Mouse (Mus musculus): ENCODE results near the gene Sirpb1b.
"Not testable (repeated sequence)": the region's sequence is repeated elsewhere in the genome, so short reads cannot be mapped to it uniquely, and the experiment has no call there.

Gene Sirpb1b

DNA sequence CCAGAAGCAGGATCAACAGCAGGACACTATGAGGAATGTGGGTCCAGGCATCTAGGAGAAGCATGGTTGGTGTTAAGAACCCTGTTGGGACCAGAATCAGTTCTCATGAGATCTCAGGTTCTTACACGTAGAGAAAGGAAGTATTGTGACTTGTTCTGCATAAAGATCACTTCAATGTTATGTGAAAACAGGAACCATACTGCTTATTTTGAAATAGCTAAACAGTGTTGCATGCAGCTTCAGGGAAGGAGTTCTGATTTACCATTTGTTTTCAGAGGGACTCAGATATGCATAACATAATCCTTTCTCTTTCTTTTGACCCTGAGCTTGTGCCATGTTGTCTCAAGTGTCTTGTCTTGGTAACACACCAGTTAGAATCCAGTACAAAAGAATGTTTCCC, at the start of gene Sirpb1b:
Gene Sirpb1b, minus strand, starts transcription at position 179 of the 400 bp plus-strand sequence.
- not testable (repeated sequence) for DNase-seq (ENCODE audit: low spot score)

DNA sequence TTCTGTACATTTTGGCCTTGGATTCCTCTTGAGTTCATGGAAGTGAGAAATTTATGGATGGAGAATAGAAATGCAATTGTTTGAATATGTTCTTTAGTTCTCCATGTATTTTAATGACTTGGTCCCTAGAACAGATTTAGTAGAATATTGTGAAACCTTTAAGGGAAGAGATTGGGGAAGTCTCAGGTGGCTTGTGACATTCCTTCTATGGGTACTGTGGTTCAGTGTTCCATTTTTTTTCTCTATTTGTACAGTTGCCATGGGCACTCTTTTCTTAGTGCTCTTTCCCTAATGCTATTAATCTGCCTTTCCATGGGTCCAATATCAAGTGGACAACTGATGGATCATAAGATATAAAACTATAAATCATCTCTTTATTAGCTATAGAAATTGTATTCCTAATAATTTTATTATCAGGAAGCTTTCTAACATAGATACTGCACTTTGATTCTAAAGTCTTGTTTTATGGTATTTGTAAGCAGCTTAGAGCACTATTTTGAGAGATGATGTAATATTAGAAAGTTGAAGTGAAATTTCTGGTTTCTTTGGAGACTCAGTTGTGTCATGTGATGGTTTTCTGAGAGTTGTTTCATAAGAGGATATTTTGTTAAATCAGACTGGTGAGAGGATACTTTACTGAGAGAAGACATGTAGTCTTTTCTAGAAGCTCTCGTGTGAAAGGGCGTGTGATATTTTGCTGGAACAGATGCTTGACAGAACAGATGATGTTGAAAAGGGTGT, 15.7 kb upstream of the Sirpb1b start:
- DNase-seq (ENCODE audit: low spot score) = not testable (repeated sequence)

DNA sequence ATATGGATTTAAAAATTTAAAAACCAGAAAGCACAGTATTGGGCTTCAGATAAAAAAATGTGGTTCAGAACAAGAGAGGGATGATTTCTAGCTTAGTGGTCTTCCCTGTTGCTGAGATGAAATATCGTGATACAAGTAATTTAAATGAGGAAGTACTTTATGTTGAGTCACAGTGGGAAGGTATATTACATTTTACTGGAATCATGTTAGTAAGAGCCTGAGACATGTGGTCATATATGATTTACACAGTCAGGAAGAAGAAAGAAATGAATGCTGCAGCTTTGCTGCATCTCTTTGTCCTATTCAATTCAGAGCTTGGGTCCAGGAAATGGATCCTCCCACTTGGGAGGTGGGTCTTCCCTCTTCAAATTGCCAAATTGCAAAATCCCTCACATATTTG, 11.8 kb upstream of the Sirpb1b start:
- DNase-seq (ENCODE audit: low spot score) = not testable (repeated sequence)

DNA sequence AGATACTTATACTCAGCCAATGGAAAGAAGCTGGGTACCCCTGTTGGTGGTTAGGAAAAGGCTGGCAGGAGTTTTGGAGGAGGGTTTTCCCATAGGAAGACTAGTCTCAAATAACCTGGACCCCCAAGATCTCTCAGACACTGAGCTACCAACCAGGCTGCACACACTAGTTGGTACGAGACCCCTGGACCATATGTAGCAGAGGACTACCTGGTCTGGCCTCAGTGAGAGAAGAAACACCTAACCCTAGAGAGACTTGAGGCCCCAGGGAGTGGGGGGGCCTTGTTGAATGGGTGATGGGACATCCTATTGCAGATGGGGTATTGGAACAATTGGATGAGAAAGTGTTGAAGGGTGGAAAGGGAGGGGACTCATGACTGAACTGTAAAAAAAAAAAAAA, 8.6 kb upstream of the Sirpb1b start:
- DNase-seq (ENCODE audit: low spot score) = no peak

DNA sequence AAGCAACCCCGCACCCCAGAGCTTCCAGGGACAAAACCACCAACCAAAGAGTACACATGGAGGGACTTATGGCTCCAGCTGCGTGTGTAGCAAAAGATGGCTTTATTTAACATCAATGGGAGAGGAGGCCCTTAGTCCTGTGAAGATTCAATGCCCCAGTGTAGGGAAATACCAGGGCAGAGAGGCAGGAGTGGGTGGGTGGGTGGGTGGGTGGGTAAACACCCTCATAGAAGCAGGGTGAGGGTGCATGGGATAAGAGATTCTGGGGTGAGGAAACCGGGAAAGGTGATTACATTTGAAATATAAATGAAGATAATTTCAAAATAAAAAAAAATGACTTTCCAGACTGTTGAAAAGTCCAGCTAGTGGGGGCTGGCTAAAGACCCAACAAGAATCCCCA, 8.1 kb upstream of the Sirpb1b start:
- not testable (repeated sequence) for DNase-seq (ENCODE audit: low spot score)

DNA sequence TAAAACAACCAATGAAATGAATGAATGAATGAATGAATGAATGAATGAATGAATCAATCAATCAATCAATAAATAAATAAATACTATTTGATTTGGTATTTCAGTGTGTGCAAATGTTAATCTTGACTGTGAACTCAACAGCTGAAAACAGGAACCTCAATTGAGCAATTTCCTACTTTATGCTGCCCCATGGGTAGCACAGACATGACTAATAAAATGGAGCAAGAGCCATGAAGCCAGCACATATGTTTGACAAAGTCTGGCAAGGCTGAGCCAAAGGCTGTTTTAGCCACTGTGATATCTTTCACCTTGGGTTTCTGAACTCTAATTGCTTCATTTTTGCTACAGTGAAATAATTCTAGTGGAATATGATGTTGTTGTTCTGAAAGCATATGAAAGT, 1.6 kb upstream of the Sirpb1b start:
- not testable (repeated sequence) for DNase-seq (ENCODE audit: low spot score)

DNA sequence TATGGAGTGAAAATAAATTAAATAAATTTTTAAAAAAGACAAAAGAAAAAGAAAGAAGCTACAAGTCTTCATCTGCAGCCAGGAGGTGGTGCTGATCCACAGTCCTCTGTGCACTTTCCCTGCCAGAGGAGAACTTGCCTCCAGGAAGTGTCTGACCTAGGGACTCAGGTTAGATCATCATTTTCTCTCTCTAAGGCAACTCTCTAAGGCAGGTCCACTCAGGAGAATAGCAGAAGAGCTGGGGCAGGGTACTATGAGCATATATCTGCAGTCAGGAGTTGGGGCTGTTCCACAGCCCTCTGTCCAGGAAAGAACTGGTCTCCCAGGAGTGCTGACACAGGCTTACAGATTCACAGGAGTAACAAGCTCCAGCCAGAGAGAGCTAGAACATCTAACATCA, 46.3 kb downstream of the Sirpb1b start:
- DNase-seq (ENCODE audit: low spot score) = no peak

DNA sequence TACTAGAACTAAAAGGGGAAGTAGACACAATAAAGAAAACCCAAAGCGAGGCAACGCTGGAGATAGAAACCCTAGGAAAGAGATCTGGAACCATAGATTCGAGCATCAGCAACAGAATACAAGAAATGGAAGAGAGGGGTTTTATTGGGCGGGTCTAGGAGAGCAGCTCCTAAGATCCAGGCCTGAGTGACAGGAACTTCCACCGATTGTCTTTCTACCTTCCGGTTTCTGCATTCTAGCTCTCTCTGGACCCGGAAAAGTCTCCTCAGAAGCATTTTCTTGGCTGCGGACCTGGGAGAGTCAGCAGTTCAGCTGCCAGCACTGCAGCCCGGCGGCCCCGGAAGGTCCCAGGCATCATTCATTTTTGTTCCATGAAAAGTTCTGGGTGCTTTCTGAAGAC, 61.3 kb downstream of the Sirpb1b start:
- not testable (repeated sequence) for DNase-seq (ENCODE audit: low spot score)

DNA sequence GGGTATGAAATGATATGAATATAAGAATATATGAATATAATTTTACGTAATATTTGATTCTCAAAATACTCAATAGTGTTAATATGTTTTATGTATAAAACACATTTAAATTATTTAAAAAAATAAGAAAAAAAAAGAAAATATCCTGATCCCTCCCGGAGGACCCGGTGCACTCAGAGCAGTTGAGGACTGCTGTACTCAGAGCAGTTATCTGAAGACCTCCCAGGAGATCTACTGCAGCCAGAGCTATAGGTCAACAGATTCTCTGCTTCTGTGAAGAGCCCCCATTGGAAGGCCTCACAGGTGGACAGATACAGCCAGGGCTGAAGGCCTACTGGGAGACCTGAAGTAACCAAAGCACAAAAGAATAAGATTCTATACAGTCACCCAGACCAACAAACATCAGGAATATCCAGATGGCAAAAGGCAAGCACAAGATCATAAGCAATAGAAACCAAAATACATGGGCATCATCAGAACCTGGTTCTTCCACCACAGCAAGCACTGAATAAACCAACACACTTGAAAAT, 67.0 kb downstream of the Sirpb1b start:
- not testable (repeated sequence) for DNase-seq (ENCODE audit: low spot score)

DNA sequence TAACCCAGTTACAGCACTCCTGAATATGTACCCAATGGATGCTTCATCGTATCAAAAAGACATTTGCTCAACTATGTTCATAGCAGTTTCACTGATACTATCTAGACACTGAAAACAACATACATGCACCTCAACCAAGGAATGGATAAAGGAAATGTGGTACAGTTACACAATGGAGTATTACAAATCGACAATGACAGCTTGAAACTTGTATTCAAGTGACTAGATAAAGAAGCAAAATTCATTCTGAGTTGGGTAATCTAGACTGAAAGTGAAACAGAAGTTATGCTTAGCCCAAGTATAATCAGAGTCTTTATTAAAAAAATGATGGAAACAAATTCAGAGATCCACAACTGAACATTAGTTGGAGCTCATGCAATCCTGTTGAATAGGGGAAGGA, 100.0 kb downstream of the Sirpb1b start:
- DNase-seq (ENCODE audit: low spot score) = not testable (repeated sequence)

DNA sequence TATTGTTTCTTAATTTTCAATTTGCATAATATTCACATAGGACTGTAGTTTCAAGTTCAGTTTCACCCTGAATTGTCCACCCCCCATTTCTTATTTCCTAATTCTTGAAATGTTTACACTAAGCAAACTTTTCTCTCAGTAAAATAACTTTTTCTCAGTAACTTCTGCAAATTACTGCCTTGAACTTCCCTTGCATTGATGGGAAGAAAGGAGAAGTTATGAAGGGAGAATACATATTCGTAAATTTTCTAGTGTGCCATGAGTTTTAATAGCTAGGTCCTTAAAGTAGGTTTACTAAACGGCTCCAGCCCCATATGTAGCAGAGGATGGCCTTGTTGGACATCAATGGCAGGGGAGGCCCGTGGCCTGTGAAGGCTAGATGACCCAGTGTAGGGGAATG, 104.7 kb downstream of the Sirpb1b start:
- not testable (repeated sequence) for DNase-seq (ENCODE audit: low spot score)
